Mouse (Mus musculus): ENCODE data around the gene Gpr179. TPM values are rescaled to one million over a fixed set of nuclear protein-coding genes. Genes with fewer than 3 reads are reported as not detected.

Gene Gpr179
- total and polyA plus RNA-seq, 2 experiments from 2014 or later = not detected

DNA sequence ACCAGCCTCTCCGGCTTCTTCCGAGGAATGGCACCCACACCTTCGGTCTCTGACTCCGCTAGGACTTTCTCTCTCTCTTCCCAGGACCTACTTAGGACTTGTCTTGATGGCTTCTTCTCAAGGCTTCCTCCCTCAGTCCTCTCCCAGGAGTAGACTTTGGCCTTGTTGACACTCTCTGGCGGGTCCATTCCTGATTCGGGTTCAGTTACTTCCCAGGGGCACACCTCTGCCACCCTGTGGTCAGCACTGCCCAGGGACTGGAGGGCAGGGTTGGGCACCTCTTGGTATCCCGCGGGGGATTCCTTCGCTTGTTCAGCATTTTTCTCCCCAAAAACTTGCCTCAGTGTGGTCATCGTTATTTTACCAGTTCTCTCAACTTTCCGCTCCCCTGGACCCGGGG, 14.5 kb downstream of the Gpr179 start:
- DNase-seq (ENCODE audit: low spot score) (no peak), ATAC-seq (ENCODE audit: insufficient read depth, low read depth) (no peak)
- Histone ChIP-seq H3K4me3 (ENCODE audit: low read depth, low read length) (no peak overlapping the region), H3K36me3 (replicated peaks; ENCODE audit: control insufficient read depth, insufficient read depth, low read length) (no peaks in the 10 kb centered on the region), H3K4me2 (ENCODE audit: low read depth, low read length) (no peak overlapping the region), H3K9me3 (replicated peaks; ENCODE audit: control insufficient read depth, low read length) (no peaks in the 10 kb centered on the region), H3K27ac (ENCODE audit: low read depth) (no peak overlapping the region), H3K4me1 (ENCODE audit: control insufficient read depth, insufficient read depth) (peaks cover 6% of the 10 kb centered on the region; the same call in 1 of the 2 replicates), H3K9ac (replicated peaks; ENCODE audit: low read depth, low read length) (no peak overlapping the region), H3K27me3 (ENCODE audit: control insufficient read depth, insufficient read depth, low read length) (peaks cover 31% of the 10 kb centered on the region)
- TF ChIP-seq CTCF (IDR thresholded peaks at IDR 0.05; ENCODE audit: low read depth) (no peak), EP300 (IDR thresholded peaks at IDR 0.05; ENCODE audit: low read depth) (no peak)
- 81% methylated on average over 12 of the region's 12 CpGs for WGBS

DNA sequence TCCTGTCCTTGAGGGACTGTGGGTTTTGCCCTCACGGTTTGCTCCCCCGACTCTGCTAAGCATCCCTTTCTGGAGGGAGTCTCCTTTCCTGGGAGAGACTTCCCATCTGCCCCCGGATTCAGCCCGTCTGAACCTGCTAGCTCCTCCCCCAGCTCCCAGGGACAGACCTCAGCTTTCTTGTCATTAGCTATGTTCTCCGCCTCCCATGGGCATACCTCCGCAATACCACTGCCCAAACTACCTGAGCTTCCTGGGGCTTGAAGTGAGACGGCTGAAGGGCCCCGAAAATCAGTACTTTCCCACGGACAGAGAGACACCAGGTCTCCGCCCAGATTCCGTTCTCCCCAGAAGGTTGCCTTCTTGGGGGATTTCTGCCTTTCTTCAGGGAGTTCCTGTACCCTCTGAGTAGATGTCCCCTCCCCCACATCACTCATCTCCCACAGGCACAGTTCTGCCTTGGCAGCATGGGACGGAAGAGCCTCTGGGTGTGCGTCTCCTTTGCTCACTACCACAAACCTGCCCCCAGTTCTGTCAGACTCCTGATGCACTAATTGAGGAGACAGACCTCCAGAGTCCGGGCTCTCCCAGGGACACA, 15.0 kb downstream of the Gpr179 start:
- no peaks in the 10 kb centered on the region for H3K9me3 ChIP-seq (replicated peaks; ENCODE audit: control insufficient read depth, low read length)
- DNase-seq (ENCODE audit: low spot score) = no peak
- TF ChIP-seq EP300 (IDR thresholded peaks at IDR 0.05; ENCODE audit: low read depth) (no peak), CTCF (IDR thresholded peaks at IDR 0.05; ENCODE audit: low read depth) (no peak)
- ATAC-seq (ENCODE audit: insufficient read depth, low read depth) = no peak
- H3K27me3 ChIP-seq (ENCODE audit: control insufficient read depth, insufficient read depth, low read length) = peaks cover 29% of the 10 kb centered on the region
- WGBS = 63% methylated on average over 14 of the region's 14 CpGs
- no peak overlapping the region for H3K4me2 ChIP-seq (ENCODE audit: low read depth, low read length)
- H3K36me3 ChIP-seq (replicated peaks; ENCODE audit: control insufficient read depth, insufficient read depth, low read length) = no peaks in the 10 kb centered on the region
- no peak overlapping the region for H3K4me3 ChIP-seq (ENCODE audit: low read depth, low read length)
- no peak overlapping the region for H3K27ac ChIP-seq (ENCODE audit: low read depth)
- no peak overlapping the region for H3K9ac ChIP-seq (replicated peaks; ENCODE audit: low read depth, low read length)
- peaks cover 6% of the 10 kb centered on the region; the same call in 1 of the 2 replicates for H3K4me1 ChIP-seq (ENCODE audit: control insufficient read depth, insufficient read depth)

DNA sequence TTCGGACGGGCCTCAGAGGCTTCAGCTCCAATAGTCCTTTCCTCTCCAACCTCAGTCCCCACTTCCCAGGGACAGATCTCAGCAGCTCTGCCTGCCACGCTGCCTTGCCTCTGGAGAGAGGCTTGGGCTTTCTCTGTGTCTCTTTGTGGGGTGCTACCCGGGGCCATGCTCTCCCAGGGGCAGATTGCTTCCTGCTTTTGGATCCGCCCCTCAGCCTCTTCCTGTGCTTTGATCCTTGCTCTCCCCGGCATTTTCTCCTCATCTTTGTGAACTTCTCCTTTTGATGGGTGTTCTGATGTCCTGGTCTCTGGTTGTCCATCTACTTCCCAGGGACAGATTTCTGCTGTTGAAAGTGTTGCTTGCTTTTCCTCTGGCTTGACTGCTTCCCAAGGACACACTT, 15.6 kb downstream of the Gpr179 start:
- H3K4me1 ChIP-seq (ENCODE audit: control insufficient read depth, insufficient read depth) = peaks cover 6% of the 10 kb centered on the region; the same call in 1 of the 2 replicates
- 48% methylated on average over 6 of the region's 6 CpGs for WGBS
- H3K4me2 ChIP-seq (ENCODE audit: low read depth, low read length) = no peak overlapping the region
- no peak overlapping the region for H3K27ac ChIP-seq (ENCODE audit: low read depth)
- no peaks in the 10 kb centered on the region for H3K9me3 ChIP-seq (replicated peaks; ENCODE audit: control insufficient read depth, low read length)
- TF ChIP-seq CTCF (IDR thresholded peaks at IDR 0.05; ENCODE audit: low read depth) (no peak), EP300 (IDR thresholded peaks at IDR 0.05; ENCODE audit: low read depth) (no peak)
- no peak for DNase-seq (ENCODE audit: low spot score)
- peaks cover 29% of the 10 kb centered on the region for H3K27me3 ChIP-seq (ENCODE audit: control insufficient read depth, insufficient read depth, low read length)
- no peak overlapping the region for H3K9ac ChIP-seq (replicated peaks; ENCODE audit: low read depth, low read length)
- H3K36me3 ChIP-seq (replicated peaks; ENCODE audit: control insufficient read depth, insufficient read depth, low read length) = no peaks in the 10 kb centered on the region
- H3K4me3 ChIP-seq (ENCODE audit: low read depth, low read length) = no peak overlapping the region
- ATAC-seq (ENCODE audit: insufficient read depth, low read depth) = no peak

DNA sequence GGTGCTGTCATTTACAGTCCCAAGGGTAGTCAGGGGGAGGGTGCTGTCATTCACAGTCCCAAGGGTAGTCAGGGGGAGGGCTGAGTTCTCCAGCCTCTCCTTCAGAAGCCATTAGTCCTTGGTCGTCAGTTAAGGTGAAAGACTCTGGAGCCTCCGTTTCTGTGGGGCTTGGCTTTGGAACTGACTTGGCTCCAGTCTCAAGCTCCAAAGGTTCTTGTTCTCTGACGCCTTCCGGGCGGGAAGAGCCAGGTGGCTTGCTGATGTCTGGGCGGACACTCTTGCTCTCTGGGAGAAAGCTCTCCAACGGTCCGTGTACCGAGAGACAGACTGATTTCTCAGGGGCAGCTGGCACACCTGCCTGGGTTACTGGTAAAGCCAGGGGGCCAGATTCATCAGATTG, 17.5 kb downstream of the Gpr179 start:
- H3K4me1 ChIP-seq (ENCODE audit: control insufficient read depth, insufficient read depth) = peaks cover 6% of the 10 kb centered on the region; the same call in 1 of the 2 replicates
- DNase-seq (ENCODE audit: low spot score) = no peak
- H3K4me2 ChIP-seq (ENCODE audit: low read depth, low read length) = no peak overlapping the region
- no peaks in the 10 kb centered on the region for H3K9me3 ChIP-seq (replicated peaks; ENCODE audit: control insufficient read depth, low read length)
- TF ChIP-seq EP300 (IDR thresholded peaks at IDR 0.05; ENCODE audit: low read depth) (no peak), CTCF (IDR thresholded peaks at IDR 0.05; ENCODE audit: low read depth) (no peak)
- no peak overlapping the region for H3K9ac ChIP-seq (replicated peaks; ENCODE audit: low read depth, low read length)
- peaks cover 11% of the 10 kb centered on the region for H3K36me3 ChIP-seq (replicated peaks; ENCODE audit: control insufficient read depth, insufficient read depth, low read length)
- no peak overlapping the region for H3K4me3 ChIP-seq (ENCODE audit: low read depth, low read length)
- H3K27me3 ChIP-seq (ENCODE audit: control insufficient read depth, insufficient read depth, low read length) = peaks cover 29% of the 10 kb centered on the region
- 78% methylated on average over 9 of the region's 9 CpGs for WGBS
- H3K27ac ChIP-seq (ENCODE audit: low read depth) = no peak overlapping the region
- no peak for ATAC-seq (ENCODE audit: insufficient read depth, low read depth)

DNA sequence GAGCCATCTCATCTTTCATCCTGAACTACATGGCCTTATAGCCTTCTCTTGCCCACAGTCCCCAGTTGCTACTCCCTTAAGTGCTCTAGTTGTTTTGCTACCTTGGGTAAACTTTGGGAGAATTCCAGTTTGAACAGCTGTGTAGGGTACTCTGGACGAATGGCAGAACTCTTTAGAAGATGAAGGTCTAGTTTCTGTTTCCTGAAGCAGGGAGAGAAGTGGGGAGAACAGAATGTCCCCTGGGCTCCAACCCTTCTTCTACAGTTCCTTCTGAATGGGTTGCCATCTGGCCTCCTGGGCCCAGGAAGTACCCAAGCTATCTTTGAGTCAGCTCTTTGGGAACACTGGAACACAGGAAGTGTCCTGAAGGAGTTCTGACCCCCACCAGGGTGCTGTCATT, 18.0 kb downstream of the Gpr179 start:
- Histone ChIP-seq H3K27ac (ENCODE audit: low read depth) (no peak overlapping the region), H3K36me3 (replicated peaks; ENCODE audit: control insufficient read depth, insufficient read depth, low read length) (peaks cover 16% of the 10 kb centered on the region), H3K4me3 (ENCODE audit: low read depth, low read length) (no peak overlapping the region), H3K27me3 (ENCODE audit: control insufficient read depth, insufficient read depth, low read length) (peaks cover 29% of the 10 kb centered on the region), H3K9ac (replicated peaks; ENCODE audit: low read depth, low read length) (no peak overlapping the region), H3K9me3 (replicated peaks; ENCODE audit: control insufficient read depth, low read length) (no peaks in the 10 kb centered on the region), H3K4me1 (ENCODE audit: control insufficient read depth, insufficient read depth) (peaks cover 3% of the 10 kb centered on the region; the same call in 1 of the 2 replicates), H3K4me2 (ENCODE audit: low read depth, low read length) (no peak overlapping the region)
- ATAC-seq (ENCODE audit: insufficient read depth, low read depth) (no peak), DNase-seq (ENCODE audit: low spot score) (no peak)
- TF ChIP-seq CTCF (IDR thresholded peaks at IDR 0.05; ENCODE audit: low read depth) = no peak
- TF ChIP-seq EP300 (IDR thresholded peaks at IDR 0.05; ENCODE audit: low read depth) = no peak
- 64% methylated on average over 1 of the region's 1 CpGs for WGBS

DNA sequence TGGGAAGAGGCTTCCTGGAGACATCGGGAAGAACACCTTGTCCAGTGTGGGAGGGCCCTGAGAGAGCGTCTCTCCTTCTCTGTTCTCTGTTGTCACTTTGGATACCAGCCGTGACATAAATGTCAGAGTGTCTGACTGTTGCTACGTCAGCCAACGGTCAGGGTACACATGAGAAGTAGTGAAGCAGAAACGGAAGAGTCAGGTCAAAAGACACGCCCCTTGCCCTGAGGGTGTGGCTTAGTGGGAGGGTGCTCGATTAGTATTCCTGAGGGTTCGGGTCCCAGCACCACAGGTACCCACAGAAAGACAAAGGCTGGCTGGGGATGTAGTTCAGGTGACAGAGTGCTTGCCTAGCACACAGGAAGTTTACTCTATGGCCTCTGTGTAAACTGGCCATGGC, 18.8 kb downstream of the Gpr179 start:
- no peak for DNase-seq (ENCODE audit: low spot score)
- TF ChIP-seq CTCF (IDR thresholded peaks at IDR 0.05; ENCODE audit: low read depth) = no peak
- no peak for TF ChIP-seq EP300 (IDR thresholded peaks at IDR 0.05; ENCODE audit: low read depth)
- no peak for ATAC-seq (ENCODE audit: insufficient read depth, low read depth)
- Histone ChIP-seq H3K9me3 (replicated peaks; ENCODE audit: control insufficient read depth, low read length) (no peaks in the 10 kb centered on the region), H3K27me3 (ENCODE audit: control insufficient read depth, insufficient read depth, low read length) (peaks cover 25% of the 10 kb centered on the region), H3K4me3 (ENCODE audit: low read depth, low read length) (no peak overlapping the region), H3K4me2 (ENCODE audit: low read depth, low read length) (no peak overlapping the region), H3K4me1 (ENCODE audit: control insufficient read depth, insufficient read depth) (no peaks in the 10 kb centered on the region), H3K9ac (replicated peaks; ENCODE audit: low read depth, low read length) (no peak overlapping the region), H3K27ac (ENCODE audit: low read depth) (no peak overlapping the region), H3K36me3 (replicated peaks; ENCODE audit: control insufficient read depth, insufficient read depth, low read length) (peaks cover 23% of the 10 kb centered on the region)
- 64% methylated on average over 9 of the region's 9 CpGs for WGBS

All from heart, postnatal 0 days (tissue).